Mouse (Mus musculus): ENCODE measurements around the gene Dmrt3. TPM values are rescaled to one million over a fixed set of nuclear protein-coding genes. Genes with fewer than 3 reads are reported as not detected.

The Dmrt3 gene
- polyA plus RNA-seq, 1 experiment from 2014 or later = 0.15 TPM

GRCm38 (mm10) chr19:25608206-25608580 is 1.9 kb upstream of the Dmrt3 start:
- no peak overlapping the region for H3K4me3 ChIP-seq
- no peak overlapping the region for H3K9ac ChIP-seq
- peaks cover 96% of the 10 kb centered on the region for H3K27me3 ChIP-seq
- H3K4me2 ChIP-seq = no peak overlapping the region
- peaks cover 30% of the 10 kb centered on the region for H3K4me1 ChIP-seq (replicated peaks)
- H3K36me3 ChIP-seq = no peaks in the 10 kb centered on the region
- WGBS = 6% methylated on average over 7 of the region's 7 CpGs
- ATAC-seq (replicated peaks; ENCODE audit: insufficient number of reproducible peaks, insufficient read depth, low FRiP score, low read depth) = no peak
- H3K27ac ChIP-seq = no peak overlapping the region
- no peaks in the 10 kb centered on the region for H3K9me3 ChIP-seq (replicated peaks)

DNA sequence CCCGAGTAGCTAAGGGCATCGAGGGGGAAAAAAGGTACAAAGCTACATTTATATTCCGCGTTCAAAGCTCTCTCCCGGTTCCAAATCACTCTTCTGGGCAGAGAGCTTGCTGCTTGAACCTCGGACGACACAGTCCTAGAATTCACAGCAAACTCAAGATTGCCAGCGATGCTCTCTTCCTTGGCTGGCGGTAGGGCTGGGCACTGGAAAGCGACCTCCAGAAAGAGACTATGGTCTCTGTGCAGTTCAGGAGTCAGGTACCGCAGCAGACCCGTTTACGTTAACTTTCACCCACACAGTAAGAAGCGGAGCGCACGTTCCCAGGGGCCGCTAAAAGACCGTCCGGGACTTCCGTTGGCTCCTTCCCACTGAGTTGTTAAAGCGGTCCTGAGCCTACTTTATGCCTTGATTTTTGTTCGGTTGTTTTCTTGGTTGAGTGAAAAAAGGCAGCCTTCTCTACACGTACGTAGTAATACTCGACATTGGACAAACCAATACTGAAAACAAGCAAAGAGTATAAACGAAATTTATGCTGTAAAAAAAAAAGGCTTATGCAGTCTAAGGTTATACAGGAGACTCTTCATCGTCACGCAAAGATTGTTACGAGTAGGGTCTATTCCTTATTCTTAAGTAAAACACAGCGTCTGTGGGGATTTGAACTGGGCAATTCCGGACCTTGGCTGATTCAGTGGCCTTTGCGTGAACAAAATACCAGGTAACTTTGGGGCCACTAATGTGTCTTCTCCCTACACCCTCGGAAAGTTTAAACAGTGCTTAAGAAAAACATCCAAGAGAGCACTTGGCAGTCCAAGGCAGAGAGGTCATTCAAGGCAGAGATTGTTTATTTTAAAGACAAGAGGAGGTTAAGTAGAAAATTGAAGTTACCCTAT is 895 bp upstream of the Dmrt3 start:
- Histone ChIP-seq H3K9ac (no peak overlapping the region), H3K36me3 (no peaks in the 10 kb centered on the region), H3K4me2 (peak overlapping the region; percentile 73; the same call in 1 of the 2 replicates), H3K27ac (no peak overlapping the region), H3K9me3 (replicated peaks) (no peaks in the 10 kb centered on the region), H3K27me3 (peaks cover 96% of the 10 kb centered on the region), H3K4me3 (no peak overlapping the region), H3K4me1 (replicated peaks) (peaks cover 30% of the 10 kb centered on the region)
- 1% methylated on average over 33 of the region's 33 CpGs for WGBS
- no peak for ATAC-seq (replicated peaks; ENCODE audit: insufficient number of reproducible peaks, insufficient read depth, low FRiP score, low read depth)

GRCm38 (mm10) chr19:25610411-25611111 is 460 bp downstream of the Dmrt3 start:
- Histone ChIP-seq H3K4me2 (peak overlapping the region; percentile 73), H3K4me3 (peak overlapping the region; percentile 42), H3K27me3 (peaks cover 96% of the 10 kb centered on the region), H3K9me3 (replicated peaks) (no peaks in the 10 kb centered on the region), H3K27ac (no peak overlapping the region), H3K36me3 (no peaks in the 10 kb centered on the region), H3K9ac (0 out of 2 replicates have a peak overlapping the region, but pooled peaks have one; percentile 23), H3K4me1 (replicated peaks) (peaks cover 29% of the 10 kb centered on the region)
- ATAC-seq (replicated peaks; ENCODE audit: insufficient number of reproducible peaks, insufficient read depth, low FRiP score, low read depth) = no peak
- under 1% methylated on average over 67 of the region's 71 CpGs for WGBS

GRCm38 (mm10) chr19:25611116-25611515 is 1.0 kb downstream of the Dmrt3 start:
- Histone ChIP-seq H3K4me2 (peak overlapping the region; percentile 73), H3K27me3 (peaks cover 96% of the 10 kb centered on the region), H3K4me3 (peak overlapping the region; percentile 42), H3K9ac (0 out of 2 replicates have a peak overlapping the region, but pooled peaks have one; percentile 23), H3K4me1 (replicated peaks) (peaks cover 23% of the 10 kb centered on the region), H3K9me3 (replicated peaks) (no peaks in the 10 kb centered on the region), H3K36me3 (no peaks in the 10 kb centered on the region), H3K27ac (no peak overlapping the region)
- ATAC-seq (replicated peaks; ENCODE audit: insufficient number of reproducible peaks, insufficient read depth, low FRiP score, low read depth) = no peak
- 1% methylated on average over 42 of the region's 42 CpGs for WGBS

DNA sequence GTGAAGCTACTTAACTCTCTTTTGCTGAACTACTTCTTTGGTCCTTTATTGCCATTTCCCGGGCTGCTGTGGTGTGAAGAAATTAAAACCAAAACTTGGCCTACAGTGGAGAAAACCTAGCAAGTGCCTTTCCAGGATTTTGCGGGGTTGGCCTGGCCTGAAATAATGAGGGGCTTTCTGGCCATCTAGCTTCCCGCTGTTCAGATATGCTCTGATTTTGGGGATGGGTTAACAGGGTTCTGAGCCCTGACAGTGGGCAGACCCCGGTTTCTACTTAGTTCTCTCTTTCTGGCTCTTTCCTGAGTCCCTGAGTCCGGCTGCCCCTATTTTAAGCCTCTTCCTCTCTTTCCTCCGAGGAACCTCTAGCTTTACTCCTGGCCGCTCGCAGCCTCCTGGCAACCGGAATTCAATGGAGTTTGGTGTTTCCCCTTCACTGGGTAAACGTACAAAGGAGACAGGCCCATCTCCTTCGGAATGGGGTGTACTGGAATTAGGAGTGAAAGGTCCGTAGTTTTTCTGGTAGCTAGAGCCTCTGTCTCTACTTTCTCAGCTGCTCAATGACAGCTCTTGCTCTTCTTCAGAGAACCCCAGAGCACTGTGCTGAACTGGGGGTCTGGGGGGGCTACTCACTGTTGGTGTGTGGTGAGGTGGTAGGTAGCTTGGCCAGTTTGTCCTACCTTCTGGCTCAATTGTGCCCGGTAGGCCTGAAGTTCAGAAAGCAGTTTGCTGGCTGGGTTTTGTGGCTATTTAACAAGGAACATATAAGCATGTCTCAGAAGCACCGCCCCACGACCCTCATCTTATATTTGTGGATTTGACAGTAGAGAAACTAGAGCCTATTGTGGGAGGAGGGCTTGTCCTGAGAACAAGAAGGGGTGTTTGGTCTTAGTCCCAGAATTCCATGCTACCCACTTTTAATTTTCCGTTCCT is 2.0 kb downstream of the Dmrt3 start:
- Histone ChIP-seq H3K27me3 (peaks cover 96% of the 10 kb centered on the region), H3K4me3 (no peak overlapping the region), H3K9ac (no peak overlapping the region), H3K4me1 (replicated peaks) (peaks cover 19% of the 10 kb centered on the region), H3K36me3 (no peaks in the 10 kb centered on the region), H3K27ac (no peak overlapping the region), H3K4me2 (no peak overlapping the region), H3K9me3 (replicated peaks) (no peaks in the 10 kb centered on the region)
- no peak for ATAC-seq (replicated peaks; ENCODE audit: insufficient number of reproducible peaks, insufficient read depth, low FRiP score, low read depth)
- 12% methylated on average over 16 of the region's 16 CpGs for WGBS

GRCm38 (mm10) chr19:25612806-25613295 is 2.8 kb downstream of the Dmrt3 start:
- no peak for ATAC-seq (replicated peaks; ENCODE audit: insufficient number of reproducible peaks, insufficient read depth, low FRiP score, low read depth)
- H3K9ac ChIP-seq = no peak overlapping the region
- no peak overlapping the region for H3K4me3 ChIP-seq
- peaks cover 19% of the 10 kb centered on the region for H3K4me1 ChIP-seq (replicated peaks)
- H3K36me3 ChIP-seq = no peaks in the 10 kb centered on the region
- H3K9me3 ChIP-seq (replicated peaks) = no peaks in the 10 kb centered on the region
- peaks cover 96% of the 10 kb centered on the region for H3K27me3 ChIP-seq
- H3K27ac ChIP-seq = no peak overlapping the region
- no peak overlapping the region for H3K4me2 ChIP-seq
- 11% methylated on average over 6 of the region's 6 CpGs for WGBS

DNA sequence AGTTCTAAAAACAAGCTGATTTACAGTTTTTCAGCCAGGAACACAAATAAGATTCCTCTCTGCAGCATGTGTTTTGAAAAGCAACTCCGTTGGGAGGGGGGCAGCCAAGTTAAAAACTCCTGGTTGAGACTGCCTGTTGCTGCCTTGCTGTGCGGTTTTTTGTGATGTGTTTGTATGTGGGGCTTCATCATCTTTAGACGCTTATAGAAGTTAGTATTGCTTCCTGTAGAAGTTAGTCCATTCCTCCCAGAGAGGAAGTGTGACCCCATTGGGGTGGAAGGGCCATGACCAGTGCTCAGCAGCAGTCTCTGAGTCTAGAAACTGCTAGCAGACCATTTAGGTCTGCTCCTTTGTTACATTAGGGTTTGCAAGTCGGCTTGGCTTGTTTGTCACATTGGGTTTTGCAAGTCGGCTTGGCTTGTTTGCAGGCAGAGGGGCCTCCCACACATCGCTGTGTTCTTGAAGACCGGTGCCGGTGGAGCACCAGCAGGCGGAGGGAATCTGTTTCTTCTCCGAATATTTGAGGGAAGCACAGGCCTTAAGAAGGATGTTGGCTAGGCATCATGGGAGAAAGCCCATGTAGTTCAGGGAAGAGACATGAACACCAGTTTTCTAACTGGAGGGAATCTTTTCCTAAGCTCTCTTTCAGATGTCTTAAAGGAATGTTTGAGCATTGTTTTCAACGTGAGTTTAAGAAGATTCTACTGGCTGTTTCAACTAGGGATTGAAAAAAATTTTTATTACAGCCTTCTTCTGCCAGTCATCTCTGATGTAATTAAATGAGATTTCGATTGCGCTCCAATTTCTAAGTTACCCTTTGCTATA is 3.6 kb downstream of the Dmrt3 start:
- Histone ChIP-seq H3K9ac (no peak overlapping the region), H3K9me3 (replicated peaks) (no peaks in the 10 kb centered on the region), H3K36me3 (no peaks in the 10 kb centered on the region), H3K27ac (no peak overlapping the region), H3K4me1 (replicated peaks) (peaks cover 19% of the 10 kb centered on the region), H3K4me3 (no peak overlapping the region), H3K27me3 (peaks cover 96% of the 10 kb centered on the region), H3K4me2 (no peak overlapping the region)
- 13% methylated on average over 13 of the region's 13 CpGs for WGBS
- ATAC-seq (replicated peaks; ENCODE audit: insufficient number of reproducible peaks, insufficient read depth, low FRiP score, low read depth) = no peak

DNA sequence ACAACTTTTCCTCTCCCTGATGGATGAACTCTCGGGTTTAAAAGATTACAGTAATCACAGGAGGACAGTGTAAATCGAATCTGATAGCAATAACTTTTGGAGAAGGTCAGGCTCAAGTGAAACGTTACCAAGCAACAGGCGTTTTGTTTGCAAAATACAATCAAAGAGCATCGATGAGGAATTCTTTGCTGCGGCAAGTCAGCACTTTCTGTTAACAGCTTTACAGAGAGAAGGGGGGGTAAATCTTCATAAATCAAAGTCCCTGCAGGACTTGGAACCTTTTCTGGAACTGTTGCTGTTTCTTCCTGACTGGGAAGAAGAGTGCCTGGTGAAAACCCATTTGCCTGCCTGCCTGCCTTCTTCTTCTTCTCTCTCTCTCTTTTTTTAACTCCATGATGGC is 5.8 kb downstream of the Dmrt3 start:
- Histone ChIP-seq H3K36me3 (no peaks in the 10 kb centered on the region), H3K9ac (no peak overlapping the region), H3K4me1 (replicated peaks) (peaks cover 8% of the 10 kb centered on the region), H3K4me2 (no peak overlapping the region), H3K27me3 (peaks cover 99% of the 10 kb centered on the region), H3K9me3 (replicated peaks) (no peaks in the 10 kb centered on the region), H3K4me3 (no peak overlapping the region), H3K27ac (no peak overlapping the region)
- 25% methylated on average over 6 of the region's 6 CpGs for WGBS
- ATAC-seq (replicated peaks; ENCODE audit: insufficient number of reproducible peaks, insufficient read depth, low FRiP score, low read depth) = no peak

DNA sequence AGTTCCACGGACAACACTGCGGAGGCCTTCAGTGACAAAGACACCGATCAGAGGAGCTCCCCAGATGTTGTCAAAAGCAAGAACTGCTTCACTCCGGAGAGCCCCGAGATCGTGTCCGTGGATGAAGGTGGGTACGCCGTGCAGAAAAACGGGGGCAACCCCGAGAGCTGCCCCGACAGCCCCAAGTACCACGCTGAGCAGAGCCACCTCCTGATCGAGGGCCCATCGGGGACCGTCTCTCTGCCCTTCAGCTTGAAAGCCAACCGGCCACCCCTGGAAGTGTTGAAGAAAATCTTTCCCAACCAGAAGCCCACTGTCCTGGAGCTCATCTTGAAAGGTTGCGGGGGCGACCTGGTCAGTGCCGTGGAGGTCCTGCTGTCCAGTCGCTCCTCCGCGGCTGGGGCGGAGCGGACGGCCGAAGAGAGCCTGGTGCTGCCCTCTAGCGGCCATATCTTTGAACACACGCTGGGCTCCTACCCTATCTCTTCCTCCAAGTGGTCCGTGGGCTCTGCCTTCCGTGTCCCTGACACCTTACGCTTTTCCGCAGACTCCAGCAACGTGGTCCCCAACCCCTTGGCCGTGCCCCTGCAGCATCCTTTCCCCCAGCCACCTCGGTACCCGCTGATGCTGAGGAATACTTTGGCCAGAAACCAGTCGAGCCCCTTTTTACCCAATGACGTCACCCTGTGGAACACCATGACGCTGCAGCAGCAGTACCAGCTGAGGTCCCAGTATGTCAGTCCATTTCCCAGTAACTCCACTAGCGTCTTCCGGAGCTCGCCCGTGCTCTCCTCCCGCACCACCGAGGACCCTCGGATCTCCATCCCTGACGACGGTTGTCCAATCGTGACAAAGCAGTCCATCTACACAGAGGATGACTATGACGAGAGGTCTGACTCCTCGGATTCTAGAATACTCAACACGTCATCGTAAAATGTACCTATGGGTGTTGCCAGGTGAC is 12.5 kb downstream of the Dmrt3 start:
- no peaks in the 10 kb centered on the region for H3K9me3 ChIP-seq (replicated peaks)
- H3K4me2 ChIP-seq = peak overlapping the region; percentile 68
- peaks cover 93% of the 10 kb centered on the region for H3K27me3 ChIP-seq
- H3K4me1 ChIP-seq (replicated peaks) = peaks cover 6% of the 10 kb centered on the region
- WGBS = 32% methylated on average over 54 of the region's 54 CpGs
- peak; percentile 35 for ATAC-seq (replicated peaks; ENCODE audit: insufficient number of reproducible peaks, insufficient read depth, low FRiP score, low read depth)
- H3K36me3 ChIP-seq = no peaks in the 10 kb centered on the region
- H3K9ac ChIP-seq = 0 out of 2 replicates have a peak overlapping the region, but pooled peaks have one; percentile 16
- H3K4me3 ChIP-seq = peak overlapping the region; percentile 38
- no peak overlapping the region for H3K27ac ChIP-seq
